Mouse (Mus musculus): ENCODE measurements at regions not wholly inside any gene's neighbourhood (a gene's known extent, or its start where the extent isn't known, plus 50 kb on each side); places are given as distances from the start of the nearest gene placed in this dataset.

- Histone ChIP-seq H3K27ac (ENCODE audit: low read depth) (no peak overlapping the region), H3K27me3 (ENCODE audit: insufficient read depth, low read length) (no peaks in the 10 kb centered on the region), H3K4me1 (ENCODE audit: insufficient read depth) (peaks cover 6% of the 10 kb centered on the region), H3K4me3 (ENCODE audit: low read depth, low read length) (no peak overlapping the region), H3K4me2 (ENCODE audit: low read depth, low read length) (no peak overlapping the region), H3K9ac (replicated peaks) (no peak overlapping the region), H3K36me3 (replicated peaks; ENCODE audit: insufficient read depth, low read length) (no peaks in the 10 kb centered on the region), H3K9me3 (ENCODE audit: low read length) (no peaks in the 10 kb centered on the region)
- no peak for ATAC-seq
- WGBS (ENCODE audit: insufficient replicate concordance), result 71% methylated on average over 4 of the region's 4 CpGs
- no peak for DNase-seq
- TF ChIP-seq EP300 (IDR thresholded peaks at IDR 0.05; ENCODE audit: low read depth) (no peak), CTCF (IDR thresholded peaks at IDR 0.05; ENCODE audit: low read depth) (no peak)
These were observed 74.0 kb upstream of the Sesn3 start for GRCm38 (mm10) chr9:14200852-14201251.

- Histone ChIP-seq H3K9ac (replicated peaks) (no peak overlapping the region), H3K9me3 (ENCODE audit: low read length) (no peaks in the 10 kb centered on the region), H3K36me3 (replicated peaks; ENCODE audit: insufficient read depth, low read length) (no peaks in the 10 kb centered on the region), H3K27me3 (ENCODE audit: insufficient read depth, low read length) (no peaks in the 10 kb centered on the region), H3K4me3 (ENCODE audit: low read depth, low read length) (no peak overlapping the region), H3K4me2 (ENCODE audit: low read depth, low read length) (no peak overlapping the region), H3K4me1 (ENCODE audit: insufficient read depth) (peaks cover 12% of the 10 kb centered on the region), H3K27ac (ENCODE audit: low read depth) (no peak overlapping the region)
- no peak for DNase-seq
- no peak for ATAC-seq
- TF ChIP-seq EP300 (IDR thresholded peaks at IDR 0.05; ENCODE audit: low read depth) (no peak), CTCF (IDR thresholded peaks at IDR 0.05; ENCODE audit: low read depth) (no peak)
- WGBS (ENCODE audit: insufficient replicate concordance), result 69% methylated on average over 10 of the region's 10 CpGs
These were observed 72.1 kb upstream of the Sesn3 start for GRCm38 (mm10) chr9:14202551-14203306.

- TF ChIP-seq CTCF (IDR thresholded peaks at IDR 0.05; ENCODE audit: low read depth) (no peak), EP300 (IDR thresholded peaks at IDR 0.05; ENCODE audit: low read depth) (no peak)
- ATAC-seq, result no peak
- Histone ChIP-seq H3K9me3 (ENCODE audit: low read length) (no peaks in the 10 kb centered on the region), H3K9ac (replicated peaks) (no peak overlapping the region), H3K36me3 (replicated peaks; ENCODE audit: insufficient read depth, low read length) (no peaks in the 10 kb centered on the region), H3K4me1 (ENCODE audit: insufficient read depth) (peaks cover 12% of the 10 kb centered on the region), H3K4me3 (ENCODE audit: low read depth, low read length) (no peak overlapping the region), H3K27me3 (ENCODE audit: insufficient read depth, low read length) (no peaks in the 10 kb centered on the region), H3K27ac (ENCODE audit: low read depth) (no peak overlapping the region), H3K4me2 (ENCODE audit: low read depth, low read length) (no peak overlapping the region)
- no peak for DNase-seq
- WGBS (ENCODE audit: insufficient replicate concordance), result 79% methylated on average over 2 of the region's 2 CpGs
These were observed 71.6 kb upstream of the Sesn3 start for GRCm38 (mm10) chr9:14203307-14203695.

GRCm38 (mm10) chr9:14203768-14204416, 71.0 kb upstream of the Sesn3 start:
- DNase-seq (no peak), ATAC-seq (no peak)

GRCm38 (mm10) chr9:14204817-14205216, 70.0 kb upstream of the Sesn3 start:
- H3K9me3 ChIP-seq (ENCODE audit: low read length), result no peaks in the 10 kb centered on the region
- H3K36me3 ChIP-seq (replicated peaks; ENCODE audit: insufficient read depth, low read length), result no peaks in the 10 kb centered on the region
- no peak for TF ChIP-seq EP300 (IDR thresholded peaks at IDR 0.05; ENCODE audit: low read depth)
- peaks cover 12% of the 10 kb centered on the region for H3K4me1 ChIP-seq (ENCODE audit: insufficient read depth)
- no peak overlapping the region for H3K4me2 ChIP-seq (ENCODE audit: low read depth, low read length)
- DNase-seq, result no peak
- ATAC-seq, result no peak
- H3K4me3 ChIP-seq (ENCODE audit: low read depth, low read length), result no peak overlapping the region
- no peaks in the 10 kb centered on the region for H3K27me3 ChIP-seq (ENCODE audit: insufficient read depth, low read length)
- 85% methylated on average over 1 of the region's 1 CpGs for WGBS (ENCODE audit: insufficient replicate concordance)
- H3K27ac ChIP-seq (ENCODE audit: low read depth), result no peak overlapping the region
- H3K9ac ChIP-seq (replicated peaks), result no peak overlapping the region

More at GRCm38 (mm10) chr9:14203768-14204416, 71.0 kb upstream of the Sesn3 start:
- H3K27ac ChIP-seq (ENCODE audit: low read depth), result no peak overlapping the region
- H3K9me3 ChIP-seq (ENCODE audit: low read length), result no peaks in the 10 kb centered on the region
- H3K4me2 ChIP-seq (ENCODE audit: low read depth, low read length), result no peak overlapping the region
- peaks cover 12% of the 10 kb centered on the region for H3K4me1 ChIP-seq (ENCODE audit: insufficient read depth)
- TF ChIP-seq CTCF (IDR thresholded peaks at IDR 0.05; ENCODE audit: low read depth) (no peak), EP300 (IDR thresholded peaks at IDR 0.05; ENCODE audit: low read depth) (no peak)
- no peak overlapping the region for H3K9ac ChIP-seq (replicated peaks)
- H3K4me3 ChIP-seq (ENCODE audit: low read depth, low read length), result no peak overlapping the region
- 76% methylated on average over 11 of the region's 11 CpGs for WGBS (ENCODE audit: insufficient replicate concordance)
- H3K36me3 ChIP-seq (replicated peaks; ENCODE audit: insufficient read depth, low read length), result no peaks in the 10 kb centered on the region
- H3K27me3 ChIP-seq (ENCODE audit: insufficient read depth, low read length), result no peaks in the 10 kb centered on the region

- no peaks in the 10 kb centered on the region for H3K9me3 ChIP-seq (ENCODE audit: low read length)
- no peak for DNase-seq
- peaks cover 6% of the 10 kb centered on the region; the same call in 1 of the 2 replicates for H3K4me1 ChIP-seq (ENCODE audit: insufficient read depth)
- ATAC-seq, result no peak
- H3K4me2 ChIP-seq (ENCODE audit: low read depth, low read length), result no peak overlapping the region
- no peaks in the 10 kb centered on the region for H3K36me3 ChIP-seq (replicated peaks; ENCODE audit: insufficient read depth, low read length)
- H3K4me3 ChIP-seq (ENCODE audit: low read depth, low read length), result no peak overlapping the region
- no peak overlapping the region for H3K27ac ChIP-seq (ENCODE audit: low read depth)
- H3K27me3 ChIP-seq (ENCODE audit: insufficient read depth, low read length), result no peaks in the 10 kb centered on the region
- TF ChIP-seq CTCF (IDR thresholded peaks at IDR 0.05; ENCODE audit: low read depth), result no peak
- TF ChIP-seq EP300 (IDR thresholded peaks at IDR 0.05; ENCODE audit: low read depth), result no peak
- no peak overlapping the region for H3K9ac ChIP-seq (replicated peaks)
- WGBS (ENCODE audit: insufficient replicate concordance), result 81% methylated on average over 16 of the region's 16 CpGs
These were observed 67.9 kb upstream of the Sesn3 start for GRCm38 (mm10) chr9:14206838-14207560.
